Mouse (Mus musculus) right cerebral cortex, postnatal 10 days (tissue): Measurements from ENCODE around the gene Mast4.
A peak's percentile ranks its signal among the peaks of the same experiment; 100 is the strongest.

Experiments
- DNase-seq, 2 experiments: peaks; one replicate each; pipeline ENCODE4 v3.0.0; 2021; ENCODE audit warnings: low spot score in 2 of 2

The Mast4 gene

GRCm38 (mm10) chr13:103241092-103241491 is 93.2 kb downstream of the Mast4 start:
- no peak for DNase-seq

DNA sequence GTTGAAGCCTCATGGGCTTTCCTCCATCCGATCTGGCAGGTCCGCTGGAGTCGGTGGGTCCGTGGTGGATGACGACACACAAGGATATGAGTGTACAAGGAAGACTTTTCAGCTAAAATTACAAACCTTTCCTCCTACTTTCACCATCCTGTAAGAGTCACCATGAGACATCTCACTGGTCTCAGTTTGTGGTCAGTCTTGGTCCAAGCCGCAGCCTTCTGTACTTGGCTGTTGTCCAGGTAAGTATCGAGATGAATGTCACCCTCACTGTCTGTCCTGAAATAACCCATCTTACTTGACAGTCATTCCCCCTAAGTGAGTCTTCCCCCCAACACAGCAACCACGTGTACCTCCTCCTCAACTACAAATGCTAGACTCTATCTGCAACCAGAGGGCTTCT is 94.6 kb downstream of the Mast4 start:
- no peak for DNase-seq

DNA sequence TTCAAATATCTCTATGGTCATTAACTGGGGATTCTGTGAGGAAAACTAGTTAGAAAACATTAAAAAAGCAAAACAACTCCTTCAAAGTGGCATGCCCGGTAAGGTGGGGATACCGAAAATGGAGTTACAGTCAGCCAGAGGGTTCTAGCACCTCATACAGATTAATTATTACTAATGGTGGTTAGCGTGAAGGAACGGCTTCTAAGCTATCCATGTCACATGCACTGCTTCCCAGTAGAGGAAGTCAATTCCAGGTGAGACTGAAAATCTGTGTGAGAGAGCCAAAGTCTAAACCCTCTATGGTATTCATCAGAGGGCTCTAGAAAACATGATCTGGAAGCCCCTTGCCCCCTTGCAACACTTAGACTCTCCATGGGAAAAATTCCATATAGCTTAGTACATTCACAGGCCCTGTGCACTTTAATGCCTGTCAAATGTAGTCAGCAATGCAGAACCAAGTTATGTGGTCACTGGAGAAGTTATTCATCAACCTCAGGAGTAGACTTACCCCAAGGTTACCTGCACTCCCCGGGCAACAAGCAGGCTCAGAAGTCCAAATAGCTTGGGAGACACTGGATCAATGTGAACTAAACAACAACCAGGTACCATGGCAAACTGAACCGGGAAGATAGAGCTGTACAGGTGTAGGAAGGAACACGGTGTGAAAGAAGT is 96.1 kb downstream of the Mast4 start:
- no peak for DNase-seq

- DNase-seq, result no peak
Observed at GRCm38 (mm10) chr13:103232171-103232570, 102.1 kb downstream of the Mast4 start.

DNA sequence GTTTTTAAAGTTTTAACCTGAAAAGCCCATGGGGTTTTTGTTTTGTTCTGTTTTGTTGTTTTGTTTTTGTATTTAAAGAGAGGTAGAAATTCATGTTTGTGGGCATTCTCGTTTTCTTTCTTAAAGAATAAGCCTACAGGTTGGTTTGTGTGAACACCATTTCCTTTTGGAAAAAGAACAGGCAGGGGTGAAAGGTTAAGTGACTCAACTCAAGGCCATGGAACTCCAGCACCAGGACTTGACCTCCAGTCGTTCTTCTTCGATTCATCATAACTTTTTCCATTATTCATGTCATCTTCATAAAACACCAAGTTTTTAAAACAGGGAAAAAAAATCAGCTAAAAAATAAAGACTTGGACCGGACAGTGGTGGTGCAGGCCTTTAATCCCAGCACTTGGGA is 105.2 kb downstream of the Mast4 start:
- DNase-seq, result no peak

- no peak for DNase-seq
Observed at GRCm38 (mm10) chr13:103225895-103226815, 108.1 kb downstream of the Mast4 start.

- DNase-seq, result no peak
Observed at GRCm38 (mm10) chr13:103225217-103225894, 108.9 kb downstream of the Mast4 start.

DNA sequence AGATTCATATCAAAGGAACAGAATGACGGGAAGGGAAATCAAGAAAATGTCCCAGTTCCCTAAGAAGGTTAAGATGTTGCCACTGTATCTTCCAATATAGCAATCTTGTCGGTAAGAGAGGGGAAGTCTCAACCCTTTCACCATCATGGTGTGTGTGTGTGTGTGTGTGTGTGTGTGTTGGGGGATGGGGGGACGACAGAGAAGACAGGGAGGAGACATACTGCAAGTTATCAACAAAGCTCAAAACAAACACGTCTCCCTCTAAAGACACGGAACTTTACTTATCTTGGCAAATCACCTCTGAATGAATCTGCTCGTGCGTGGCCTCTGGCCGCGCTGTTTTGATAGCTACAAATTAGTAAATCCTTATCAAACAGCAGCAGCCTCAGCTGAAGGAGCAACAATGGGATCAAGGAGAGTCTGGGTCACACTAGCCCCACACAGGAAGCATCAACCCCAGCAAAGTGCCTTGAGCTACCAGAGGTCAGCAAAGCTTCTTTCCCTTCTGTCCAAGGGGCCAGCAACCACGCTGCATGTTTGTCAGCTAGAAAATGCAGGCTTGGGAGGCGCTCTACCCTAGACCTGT is 113.7 kb downstream of the Mast4 start:
- DNase-seq, result no peak

GRCm38 (mm10) chr13:103219999-103220398 is 114.3 kb downstream of the Mast4 start:
- no peak for DNase-seq

DNA sequence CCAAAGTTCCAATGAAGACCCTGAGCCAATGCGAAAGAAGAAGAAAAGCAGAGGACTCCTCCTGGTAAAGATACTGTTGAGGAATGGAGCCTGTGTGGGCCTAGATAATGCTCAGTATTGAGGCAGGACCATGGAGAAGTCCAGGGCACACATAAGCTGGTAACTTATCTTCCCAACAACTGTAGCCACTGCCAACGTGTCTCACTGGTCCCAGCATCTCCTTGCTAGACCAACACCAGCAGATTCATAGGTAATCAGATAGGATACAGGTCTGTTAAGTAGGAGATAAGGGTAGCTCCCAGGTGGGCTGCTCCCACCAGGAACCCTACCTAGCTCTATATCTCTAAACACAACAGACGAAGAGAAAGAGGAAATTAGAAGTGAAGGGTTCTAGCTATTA is 116.8 kb downstream of the Mast4 start:
- DNase-seq, result no peak

DNA sequence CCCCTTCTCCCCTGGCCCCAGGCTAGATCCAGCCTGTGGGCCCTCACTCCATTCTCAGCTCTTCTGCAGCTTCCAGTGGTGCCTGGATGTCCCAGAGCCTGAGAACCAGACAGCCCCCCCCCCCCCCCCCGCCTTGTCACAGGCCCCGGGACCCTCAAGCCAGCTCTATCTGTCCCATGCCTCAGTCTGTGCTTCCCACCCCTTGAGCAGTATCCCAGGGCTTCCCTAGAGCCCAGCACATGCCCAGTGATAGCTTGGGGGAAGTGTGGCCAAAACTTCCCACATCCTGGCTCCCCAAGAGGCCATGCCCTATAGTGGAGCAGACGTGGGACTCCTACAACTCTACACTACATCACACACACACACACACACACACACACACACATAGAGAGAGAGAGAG is 119.8 kb downstream of the Mast4 start:
- no peak for DNase-seq

GRCm38 (mm10) chr13:103211953-103212352 is 122.3 kb downstream of the Mast4 start:
- DNase-seq, result no peak

DNA sequence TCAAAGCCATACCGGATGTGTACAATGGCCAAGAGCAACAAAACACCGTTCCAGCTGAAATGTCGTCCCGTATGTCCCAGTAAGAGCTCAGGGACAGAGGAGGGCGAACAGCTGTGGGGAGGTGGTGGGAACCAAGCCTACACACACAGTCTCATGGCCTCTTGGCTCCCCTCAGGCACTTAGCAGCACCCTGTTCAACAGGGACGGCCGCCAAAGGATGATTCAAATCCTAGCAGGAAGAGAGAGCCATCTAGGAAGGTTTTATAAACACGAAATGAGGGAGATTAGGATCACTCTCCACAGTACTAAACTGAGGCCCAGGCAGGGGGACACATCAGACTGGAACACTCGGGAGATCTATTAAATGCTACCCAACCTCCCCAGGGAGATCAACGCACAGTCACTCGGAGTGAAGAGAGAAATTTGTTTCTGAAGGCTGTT is 122.8 kb downstream of the Mast4 start:
- no peak for DNase-seq

DNA sequence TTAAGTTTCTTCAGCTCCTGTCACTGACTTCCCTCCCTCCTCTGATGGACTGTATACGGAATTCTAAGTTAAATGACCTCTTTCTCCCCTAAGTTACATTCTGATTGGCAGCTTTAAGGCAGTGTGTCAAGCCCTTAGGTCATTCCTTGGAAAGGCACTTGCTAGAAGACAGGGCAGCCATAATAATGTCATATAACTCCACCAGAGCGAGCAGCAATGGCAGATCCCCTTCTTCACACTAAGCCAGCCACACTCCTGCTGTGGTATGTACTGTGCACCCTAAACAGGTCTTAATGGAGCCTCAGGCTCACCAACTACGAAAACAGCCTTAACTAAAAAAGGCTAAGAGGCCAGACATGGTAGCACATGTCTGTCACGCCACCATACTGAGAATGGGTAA is 123.6 kb downstream of the Mast4 start:
- DNase-seq, result no peak

DNA sequence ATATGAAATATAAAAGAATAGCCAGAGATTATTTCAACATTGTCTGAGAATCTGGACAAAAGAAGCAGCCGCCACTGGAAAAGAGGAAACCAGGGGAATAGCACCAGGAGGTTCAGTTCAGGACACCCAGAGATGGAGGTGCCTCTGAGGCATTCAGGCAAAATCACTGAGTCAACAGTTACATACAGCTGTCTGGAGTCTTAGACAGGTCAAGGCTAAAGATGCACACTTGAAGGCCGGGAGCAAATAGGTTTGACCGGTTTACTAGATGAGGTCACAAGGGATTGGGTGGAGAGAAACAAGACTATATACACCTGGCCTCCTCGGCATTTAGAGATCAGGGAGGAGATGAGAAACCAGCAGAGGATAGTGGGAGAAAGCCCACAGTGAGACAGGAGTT is 127.1 kb downstream of the Mast4 start:
- DNase-seq, result no peak

GRCm38 (mm10) chr13:103206644-103207043 is 127.7 kb downstream of the Mast4 start:
- no peak for DNase-seq

- no peak for DNase-seq
Observed at GRCm38 (mm10) chr13:103205191-103205590, 129.1 kb downstream of the Mast4 start.

DNA sequence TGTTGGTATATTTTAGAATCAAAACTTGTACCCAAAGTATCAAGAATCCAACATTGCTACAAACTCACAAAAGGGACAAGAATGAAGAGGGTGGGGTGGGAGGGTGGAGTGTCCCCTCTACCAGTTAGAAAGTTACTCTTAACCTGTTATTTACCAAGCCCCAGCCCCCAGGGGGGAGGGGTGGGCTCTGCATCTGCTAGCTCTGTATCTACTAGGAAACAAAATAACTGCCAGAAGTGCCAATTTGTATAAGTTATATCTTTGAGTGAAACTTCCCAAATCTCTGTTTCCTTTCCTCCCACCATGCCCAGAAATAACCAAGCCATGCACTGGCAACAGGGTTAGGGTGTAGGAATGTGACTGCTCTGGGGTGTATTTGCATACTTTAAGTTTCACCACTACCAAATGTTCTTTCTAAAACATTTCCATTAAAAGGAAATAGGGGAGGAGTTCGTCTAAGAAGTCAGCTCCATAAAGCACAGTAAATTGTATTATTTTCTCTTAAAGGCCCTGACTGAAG is 130.9 kb downstream of the Mast4 start:
- DNase-seq, result no peak

GRCm38 (mm10) chr13:103201016-103201760 is 133.1 kb downstream of the Mast4 start:
- no peak for DNase-seq

DNA sequence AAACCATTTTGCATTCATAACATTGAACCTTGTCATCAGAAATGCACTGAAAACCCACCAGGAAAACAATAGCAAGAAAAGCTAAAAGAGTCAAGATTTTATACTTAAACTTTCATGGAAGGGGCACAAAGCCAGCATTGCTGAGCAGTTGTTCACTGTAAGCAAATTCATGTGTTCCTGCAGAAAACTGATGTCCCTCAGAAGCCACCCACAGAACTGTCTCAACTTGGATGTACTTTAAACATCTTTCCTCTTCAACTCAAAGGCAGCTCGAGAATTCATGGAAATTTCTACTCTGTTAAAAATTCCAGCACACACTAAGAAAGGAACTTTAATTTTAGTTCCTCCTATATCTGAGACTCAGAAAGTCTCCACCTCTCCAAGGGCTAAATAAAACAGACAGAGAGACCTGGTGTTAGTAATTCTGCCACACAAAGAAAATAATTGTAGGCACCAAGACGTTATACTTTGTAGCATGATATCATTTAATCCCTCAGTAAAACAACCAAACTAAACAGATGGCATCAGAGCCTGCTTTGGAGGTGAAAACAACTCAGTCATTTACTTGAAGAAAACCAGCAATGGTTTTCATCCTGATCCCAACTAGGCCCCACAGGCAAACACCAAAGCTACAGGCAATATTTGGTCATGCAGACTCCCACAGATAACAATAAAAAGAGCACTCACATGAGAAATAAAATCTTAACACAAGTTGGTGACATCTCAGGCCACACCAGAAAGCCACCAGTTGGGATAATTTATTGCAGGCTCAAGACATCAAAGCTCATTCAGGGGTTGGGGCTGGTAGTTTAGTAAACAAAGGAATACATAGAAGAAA is 134.3 kb downstream of the Mast4 start:
- peak; percentile 31 to 32 for DNase-seq
